Mouse (Mus musculus): Measurements from ENCODE around the gene Vps41.

DNA sequence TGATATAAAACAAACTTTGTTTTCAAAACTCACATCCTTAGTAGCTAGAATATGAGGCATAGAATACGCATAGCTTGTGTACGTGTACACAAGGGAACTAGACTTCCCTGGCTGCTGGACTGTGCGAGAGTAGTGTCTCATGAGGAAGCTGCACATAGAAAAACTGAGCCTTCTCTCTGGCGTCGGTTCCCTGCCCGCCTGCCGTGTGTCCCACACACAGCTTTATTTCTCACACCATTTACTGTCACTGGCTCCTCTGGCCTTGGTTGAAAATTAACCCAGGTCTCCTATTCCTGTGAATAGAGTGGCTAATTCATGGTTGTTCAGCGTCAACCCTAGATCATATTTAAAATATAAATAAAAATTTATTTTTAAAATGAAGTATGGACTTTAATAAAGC, 135.6 kb downstream of the Vps41 start:
- TF ChIP-seq CTCF (IDR thresholded peaks at IDR 0.05; ENCODE audit: extremely low read depth, insufficient read depth, insufficient read length, insufficient replicate concordance) = no peak
- no peak for TF ChIP-seq POLR2A (IDR thresholded peaks at IDR 0.05; ENCODE audit: low read depth, low read length)
